Mouse (Mus musculus): ENCODE measurements around the gene Papolg. TPM values are rescaled to one million over a fixed set of nuclear protein-coding genes. Genes with fewer than 3 reads are reported as not detected.
"Not testable (repeated sequence)": the region's sequence is repeated elsewhere in the genome, so short reads cannot be mapped to it uniquely, and the experiment has no call there.

Gene Papolg
- 12.1 and 14.0 TPM in 2 replicates for polyA plus RNA-seq (2014; fragmentation: Nextera tagmentation; extraction: Ambion mirVana)

- DNase-seq (ENCODE audit: low spot score) = peak; percentile 95
- H3K9ac ChIP-seq (ENCODE audit: low read length) = peak within 1 kb of the TSS; percentile 82
- peak within 1 kb of the TSS; percentile 72 for H3K4me2 ChIP-seq (ENCODE audit: low read length)
- under 1% methylated on average over 21 of the region's 21 CpGs for WGBS
- H3K27ac ChIP-seq (ENCODE audit: low read depth) = peak within 1 kb of the TSS; percentile 86
- 0 out of 2 replicates have a peak, but pooled peaks cover 2% of the 10 kb centered on the region for H3K4me1 ChIP-seq (replicated peaks; ENCODE audit: control insufficient read depth, insufficient read depth, low read length)
- peak within 1 kb of the TSS; percentile 93 for H3K4me3 ChIP-seq (ENCODE audit: low read depth, low read length)
- peaks cover 8% of the 10 kb centered on the region; the same call in 1 of the 2 replicates for H3K36me3 ChIP-seq (ENCODE audit: control insufficient read depth, insufficient read depth, low read length)
- H3K27me3 ChIP-seq (replicated peaks; ENCODE audit: control insufficient read depth, insufficient read depth, low read length) = no peaks in the 10 kb centered on the region
- ATAC-seq (replicated peaks; ENCODE audit: low FRiP score, low TSS enrichment, low read depth) = peak; percentile 99
- H3K9me3 ChIP-seq (ENCODE audit: control insufficient read depth, low read length) = no peaks in the 10 kb centered on the region
These were observed at the start of gene Papolg for GRCm38 (mm10) chr11:23895060-23895426. Gene Papolg, minus strand, starts transcription at chr11:23895253.

DNA sequence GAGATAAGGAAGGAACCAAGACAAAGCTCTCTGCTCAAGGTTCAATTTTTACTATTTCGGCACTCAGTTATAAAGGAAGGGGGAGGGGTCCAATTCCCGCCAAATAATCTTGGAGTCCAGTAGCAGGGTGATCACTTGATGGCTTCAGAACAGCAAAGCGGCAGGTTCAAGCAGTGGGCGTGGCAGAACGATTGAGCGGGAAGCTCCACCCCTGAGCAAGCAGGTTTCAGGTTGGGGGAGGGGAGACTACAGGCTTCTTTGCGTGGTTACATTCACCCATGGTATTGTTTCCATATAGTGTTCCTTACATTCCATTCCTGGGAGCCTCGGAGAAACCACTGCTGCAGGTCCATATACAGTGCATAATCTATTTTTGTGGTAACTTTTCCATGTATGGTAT lies 33.1 kb upstream of the Papolg start:
- H3K36me3 ChIP-seq (ENCODE audit: control insufficient read depth, insufficient read depth, low read length); ATAC-seq (replicated peaks; ENCODE audit: low FRiP score, low TSS enrichment, low read depth); H3K9me3 ChIP-seq (ENCODE audit: control insufficient read depth, low read length); H3K4me3 ChIP-seq (ENCODE audit: low read depth, low read length); H3K9ac ChIP-seq (ENCODE audit: low read length); H3K27me3 ChIP-seq (replicated peaks; ENCODE audit: control insufficient read depth, insufficient read depth, low read length); DNase-seq (ENCODE audit: low spot score); H3K4me1 ChIP-seq (replicated peaks; ENCODE audit: control insufficient read depth, insufficient read depth, low read length); H3K27ac ChIP-seq (ENCODE audit: low read depth): not testable (repeated sequence)
- 21% methylated on average over 8 of the region's 8 CpGs for WGBS
- H3K4me2 ChIP-seq (ENCODE audit: low read length) = peak overlapping the region; percentile 26

DNA sequence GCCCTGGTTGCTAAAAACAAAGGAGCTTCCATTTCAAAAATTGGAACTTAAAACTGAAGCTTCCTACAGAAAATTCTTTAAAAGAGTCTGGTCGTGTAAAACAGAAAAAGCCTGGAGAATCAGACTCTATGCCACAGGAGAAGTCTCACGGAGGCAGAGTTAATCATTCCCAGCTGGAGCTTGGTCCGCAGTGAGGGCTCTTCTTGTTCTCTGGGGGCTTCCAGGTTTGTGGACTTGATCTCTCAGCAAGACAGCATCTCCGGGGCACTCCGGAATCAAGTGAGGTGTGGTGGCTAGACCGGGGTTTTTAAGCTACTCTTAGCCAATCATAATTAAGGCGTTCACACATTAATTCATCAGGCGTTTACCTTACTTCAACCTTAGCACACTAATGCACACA lies 32.6 kb upstream of the Papolg start:
- Histone ChIP-seq H3K4me3 (ENCODE audit: low read depth, low read length) (no peak overlapping the region), H3K36me3 (ENCODE audit: control insufficient read depth, insufficient read depth, low read length) (no peaks in the 10 kb centered on the region), H3K27ac (ENCODE audit: low read depth) (no peak overlapping the region), H3K4me2 (ENCODE audit: low read length) (peak overlapping the region; percentile 26), H3K9ac (ENCODE audit: low read length) (no peak overlapping the region), H3K27me3 (replicated peaks; ENCODE audit: control insufficient read depth, insufficient read depth, low read length) (no peaks in the 10 kb centered on the region), H3K9me3 (ENCODE audit: control insufficient read depth, low read length) (no peaks in the 10 kb centered on the region), H3K4me1 (replicated peaks; ENCODE audit: control insufficient read depth, insufficient read depth, low read length) (no peaks in the 10 kb centered on the region)
- DNase-seq (ENCODE audit: low spot score) = no peak
- 37% methylated on average over 8 of the region's 8 CpGs for WGBS
- ATAC-seq (replicated peaks; ENCODE audit: low FRiP score, low TSS enrichment, low read depth) = no peak

GRCm38 (mm10) chr11:23913824-23914223 lies 18.8 kb upstream of the Papolg start:
- 81% methylated on average over 2 of the region's 2 CpGs for WGBS
- not testable (repeated sequence) for H3K27ac ChIP-seq (ENCODE audit: low read depth); H3K9ac ChIP-seq (ENCODE audit: low read length); ATAC-seq (replicated peaks; ENCODE audit: low FRiP score, low TSS enrichment, low read depth); H3K27me3 ChIP-seq (replicated peaks; ENCODE audit: control insufficient read depth, insufficient read depth, low read length); H3K4me3 ChIP-seq (ENCODE audit: low read depth, low read length); H3K9me3 ChIP-seq (ENCODE audit: control insufficient read depth, low read length); H3K36me3 ChIP-seq (ENCODE audit: control insufficient read depth, insufficient read depth, low read length); H3K4me1 ChIP-seq (replicated peaks; ENCODE audit: control insufficient read depth, insufficient read depth, low read length); H3K4me2 ChIP-seq (ENCODE audit: low read length); DNase-seq (ENCODE audit: low spot score)

DNA sequence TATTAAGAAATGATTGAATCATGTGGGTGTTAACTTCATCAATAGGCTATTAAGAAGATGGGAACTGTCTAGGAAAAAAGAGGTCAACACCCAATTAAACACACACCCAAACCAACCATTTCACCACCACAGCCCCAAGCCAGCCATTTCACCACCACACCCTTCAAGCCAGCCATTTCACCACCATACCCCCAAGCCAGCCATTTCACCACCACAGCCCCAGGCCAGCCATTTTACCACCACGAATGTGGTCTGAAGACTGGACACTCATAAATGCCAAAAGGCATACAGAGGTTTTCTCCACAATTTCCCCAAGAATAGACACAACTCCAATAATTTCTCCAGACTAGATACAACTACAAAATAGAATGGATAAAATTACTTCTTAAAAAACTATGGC lies 8.9 kb upstream of the Papolg start:
- H3K27me3 ChIP-seq (replicated peaks; ENCODE audit: control insufficient read depth, insufficient read depth, low read length) = no peaks in the 10 kb centered on the region
- 69% methylated on average over 1 of the region's 1 CpGs for WGBS

DNA sequence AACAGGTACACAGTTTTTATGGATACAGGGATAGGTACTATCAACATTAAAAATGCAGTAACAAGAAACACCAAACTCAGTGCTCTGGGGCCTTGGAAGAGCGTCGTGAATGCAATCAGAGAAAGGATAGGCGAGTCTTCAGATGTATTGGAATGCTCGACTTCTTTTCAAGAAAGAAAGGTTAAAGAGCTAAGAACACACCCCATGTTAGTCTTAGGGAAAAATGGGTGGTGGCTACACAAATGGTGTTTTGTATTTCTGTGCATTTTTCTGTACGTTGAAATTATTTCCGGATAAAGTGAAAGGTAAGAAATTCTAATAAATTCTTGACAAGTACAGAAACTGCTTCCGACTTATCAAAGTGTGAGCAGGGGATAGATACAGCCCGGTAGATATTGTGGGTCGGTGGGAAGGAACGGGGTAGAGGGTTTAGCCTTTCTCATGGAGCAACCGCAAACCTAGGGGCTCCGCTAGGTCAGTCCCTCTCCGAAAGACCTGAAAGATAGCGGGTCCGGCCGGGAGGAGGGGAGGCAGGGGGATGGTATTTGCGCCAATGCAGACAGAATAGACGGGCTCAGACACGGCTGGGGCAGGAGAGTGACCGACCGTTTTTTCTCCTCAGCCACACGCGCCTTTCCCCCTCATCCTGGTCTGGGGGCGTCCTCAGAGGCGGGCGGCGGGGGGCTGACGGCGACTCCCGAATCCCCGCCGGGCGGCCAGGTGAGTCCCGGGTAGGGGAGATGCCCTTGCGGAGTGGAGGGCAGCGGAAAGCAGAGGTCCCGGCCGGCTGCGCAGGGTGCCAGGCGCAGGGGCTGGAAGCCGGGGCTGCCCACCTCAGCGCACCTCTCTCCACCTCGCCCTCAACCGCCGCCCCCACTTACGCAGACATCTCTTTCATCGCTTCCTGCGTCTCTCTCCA lies 653 bp downstream of the Papolg start:
- H3K27ac ChIP-seq (ENCODE audit: low read depth) = peak overlapping the region; percentile 86
- H3K4me3 ChIP-seq (ENCODE audit: low read depth, low read length) = peak overlapping the region; percentile 93
- H3K4me1 ChIP-seq (replicated peaks; ENCODE audit: control insufficient read depth, insufficient read depth, low read length) = 0 out of 2 replicates have a peak, but pooled peaks cover 2% of the 10 kb centered on the region
- H3K9ac ChIP-seq (ENCODE audit: low read length) = peak overlapping the region; percentile 82
- peak; percentile 68 for DNase-seq (ENCODE audit: low spot score)
- H3K9me3 ChIP-seq (ENCODE audit: control insufficient read depth, low read length) = no peaks in the 10 kb centered on the region
- ATAC-seq (replicated peaks; ENCODE audit: low FRiP score, low TSS enrichment, low read depth) = peak; percentile 88
- H3K4me2 ChIP-seq (ENCODE audit: low read length) = peak overlapping the region; percentile 72
- 2% methylated on average over 30 of the region's 48 CpGs for WGBS
- H3K36me3 ChIP-seq (ENCODE audit: control insufficient read depth, insufficient read depth, low read length) = peaks cover 14% of the 10 kb centered on the region
- no peaks in the 10 kb centered on the region for H3K27me3 ChIP-seq (replicated peaks; ENCODE audit: control insufficient read depth, insufficient read depth, low read length)

More for the DNA sequence above, 8.9 kb upstream of the Papolg start:
- H3K4me1 ChIP-seq (replicated peaks; ENCODE audit: control insufficient read depth, insufficient read depth, low read length) = no peaks in the 10 kb centered on the region
- no peak overlapping the region for H3K4me3 ChIP-seq (ENCODE audit: low read depth, low read length)
- H3K9ac ChIP-seq (ENCODE audit: low read length) = no peak overlapping the region
- H3K36me3 ChIP-seq (ENCODE audit: control insufficient read depth, insufficient read depth, low read length) = no peaks in the 10 kb centered on the region
- H3K4me2 ChIP-seq (ENCODE audit: low read length) = no peak overlapping the region
- no peaks in the 10 kb centered on the region for H3K9me3 ChIP-seq (ENCODE audit: control insufficient read depth, low read length)
- DNase-seq (ENCODE audit: low spot score) (no peak), ATAC-seq (replicated peaks; ENCODE audit: low FRiP score, low TSS enrichment, low read depth) (no peak)
- H3K27ac ChIP-seq (ENCODE audit: low read depth) = no peak overlapping the region

DNA sequence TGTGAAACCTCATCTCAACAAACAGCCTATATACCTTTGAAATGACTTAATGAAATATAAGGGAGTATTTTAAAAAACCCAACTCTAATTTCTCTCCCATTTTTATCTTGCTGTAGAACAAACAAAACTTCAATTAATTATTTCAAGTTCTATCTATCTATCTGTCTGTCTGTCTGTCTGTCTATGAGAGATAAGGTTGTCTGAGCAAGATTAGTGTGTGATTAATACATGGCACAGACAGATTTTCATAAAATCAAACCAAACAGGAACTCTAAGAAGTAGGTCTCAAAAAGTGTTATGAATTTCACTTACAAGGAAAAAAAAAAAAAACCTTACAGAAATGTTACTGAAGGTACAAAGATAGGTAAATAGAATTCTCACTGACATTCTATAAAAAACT lies 1.5 kb downstream of the Papolg start:
- no peak for DNase-seq (ENCODE audit: low spot score)
- Histone ChIP-seq H3K36me3 (ENCODE audit: control insufficient read depth, insufficient read depth, low read length) (peaks cover 22% of the 10 kb centered on the region), H3K4me2 (ENCODE audit: low read length) (peak overlapping the region; percentile 25; the same call in 1 of the 2 replicates), H3K9me3 (ENCODE audit: control insufficient read depth, low read length) (no peaks in the 10 kb centered on the region), H3K4me1 (replicated peaks; ENCODE audit: control insufficient read depth, insufficient read depth, low read length) (0 out of 2 replicates have a peak, but pooled peaks cover 2% of the 10 kb centered on the region), H3K9ac (ENCODE audit: low read length) (no peak overlapping the region), H3K4me3 (ENCODE audit: low read depth, low read length) (no peak overlapping the region), H3K27ac (ENCODE audit: low read depth) (no peak overlapping the region), H3K27me3 (replicated peaks; ENCODE audit: control insufficient read depth, insufficient read depth, low read length) (no peaks in the 10 kb centered on the region)
- no peak for ATAC-seq (replicated peaks; ENCODE audit: low FRiP score, low TSS enrichment, low read depth)

GRCm38 (mm10) chr11:23864326-23864725 lies 30.7 kb downstream of the Papolg start:
- Histone ChIP-seq H3K27me3 (replicated peaks; ENCODE audit: control insufficient read depth, insufficient read depth, low read length) (no peaks in the 10 kb centered on the region), H3K27ac (ENCODE audit: low read depth) (no peak overlapping the region), H3K9ac (ENCODE audit: low read length) (no peak overlapping the region), H3K36me3 (ENCODE audit: control insufficient read depth, insufficient read depth, low read length) (peaks cover 86% of the 10 kb centered on the region), H3K4me1 (replicated peaks; ENCODE audit: control insufficient read depth, insufficient read depth, low read length) (no peaks in the 10 kb centered on the region), H3K4me2 (ENCODE audit: low read length) (no peak overlapping the region), H3K9me3 (ENCODE audit: control insufficient read depth, low read length) (no peaks in the 10 kb centered on the region), H3K4me3 (ENCODE audit: low read depth, low read length) (no peak overlapping the region)
- whole genome bisulfite sequencing = 77% methylated on average over 2 of the region's 2 CpGs
- no peak for DNase-seq (ENCODE audit: low spot score)
- ATAC-seq (replicated peaks; ENCODE audit: low FRiP score, low TSS enrichment, low read depth) = no peak
